Mouse (Mus musculus): ENCODE measurements around the gene Camkmt. TPM values are rescaled to one million over a fixed set of nuclear protein-coding genes. Genes with fewer than 3 reads are reported as not detected.

The Camkmt gene
- total RNA-seq, 2 experiments from 2014 or later: 13.1 to 13.6 TPM

GRCm38 (mm10) chr17:85349331-85349935 is 259.1 kb downstream of the Camkmt start:
- Histone ChIP-seq H3K4me3 (no peak overlapping the region), H3K27ac (no peak overlapping the region)
- TF ChIP-seq CTCF (conservative IDR thresholded peaks at IDR 0.05): no peak
- no peak for DNase-seq (ENCODE audit: low spot score in 2 of 2)

- TF ChIP-seq CTCF (conservative IDR thresholded peaks at IDR 0.05): no peak
- no peak for DNase-seq (ENCODE audit: low spot score in 2 of 2)
- Histone ChIP-seq H3K4me3 (no peak overlapping the region), H3K27ac (no peak overlapping the region)
Measured at GRCm38 (mm10) chr17:85351301-85351700, 260.9 kb downstream of the Camkmt start.

- Histone ChIP-seq H3K4me3 (no peak overlapping the region), H3K27ac (no peak overlapping the region)
- DNase-seq (ENCODE audit: low spot score in 2 of 2): no peak
- TF ChIP-seq CTCF (conservative IDR thresholded peaks at IDR 0.05): peak; percentile 56
Measured at GRCm38 (mm10) chr17:85352731-85353130, 262.4 kb downstream of the Camkmt start.

- TF ChIP-seq CTCF (conservative IDR thresholded peaks at IDR 0.05): no peak
- DNase-seq (ENCODE audit: low spot score in 2 of 2): no peak
- no peak overlapping the region for H3K4me3 ChIP-seq
- H3K27ac ChIP-seq: no peak overlapping the region
Measured at GRCm38 (mm10) chr17:85353191-85353590, 262.8 kb downstream of the Camkmt start.

GRCm38 (mm10) chr17:85353636-85354035 is 263.3 kb downstream of the Camkmt start:
- Histone ChIP-seq H3K27ac (no peak overlapping the region), H3K4me3 (no peak overlapping the region)
- DNase-seq (ENCODE audit: low spot score in 2 of 2): no peak
- TF ChIP-seq CTCF (conservative IDR thresholded peaks at IDR 0.05): no peak

- H3K27ac ChIP-seq: no peak overlapping the region
- no peak overlapping the region for H3K4me3 ChIP-seq
- TF ChIP-seq CTCF (conservative IDR thresholded peaks at IDR 0.05): no peak
- DNase-seq (ENCODE audit: low spot score in 2 of 2): no peak
Measured at GRCm38 (mm10) chr17:85355356-85355755, 265.0 kb downstream of the Camkmt start.

GRCm38 (mm10) chr17:85361006-85361405 is 270.7 kb downstream of the Camkmt start:
- Histone ChIP-seq H3K27ac (no peak overlapping the region), H3K4me3 (no peak overlapping the region)
- TF ChIP-seq CTCF (conservative IDR thresholded peaks at IDR 0.05): no peak
- no peak for DNase-seq (ENCODE audit: low spot score in 2 of 2)

GRCm38 (mm10) chr17:85367319-85367718 is 277.0 kb downstream of the Camkmt start:
- DNase-seq (ENCODE audit: low spot score in 2 of 2): no peak
- TF ChIP-seq CTCF (conservative IDR thresholded peaks at IDR 0.05): no peak
- H3K27ac ChIP-seq: no peak overlapping the region
- no peak overlapping the region for H3K4me3 ChIP-seq

- no peak overlapping the region for H3K4me3 ChIP-seq
- TF ChIP-seq CTCF (conservative IDR thresholded peaks at IDR 0.05): no peak
- no peak overlapping the region for H3K27ac ChIP-seq
- no peak for DNase-seq (ENCODE audit: low spot score in 2 of 2)
Measured at GRCm38 (mm10) chr17:85368776-85369175, 278.4 kb downstream of the Camkmt start.

- DNase-seq (ENCODE audit: low spot score in 2 of 2): no peak
- no peak overlapping the region for H3K27ac ChIP-seq
- TF ChIP-seq CTCF (conservative IDR thresholded peaks at IDR 0.05): no peak
- H3K4me3 ChIP-seq: no peak overlapping the region
Measured at GRCm38 (mm10) chr17:85372076-85372475, 281.7 kb downstream of the Camkmt start.

- DNase-seq (ENCODE audit: low spot score in 2 of 2): no peak
- Histone ChIP-seq H3K4me3 (no peak overlapping the region), H3K27ac (no peak overlapping the region)
- TF ChIP-seq CTCF (conservative IDR thresholded peaks at IDR 0.05): no peak
Measured at GRCm38 (mm10) chr17:85372523-85372922, 282.2 kb downstream of the Camkmt start.

- Histone ChIP-seq H3K27ac (no peak overlapping the region), H3K4me3 (no peak overlapping the region)
- no peak for TF ChIP-seq CTCF (conservative IDR thresholded peaks at IDR 0.05)
- DNase-seq (ENCODE audit: low spot score in 2 of 2): no peak
Measured at GRCm38 (mm10) chr17:85374100-85374833, 283.9 kb downstream of the Camkmt start.

- no peak overlapping the region for H3K27ac ChIP-seq
- no peak for DNase-seq (ENCODE audit: low spot score in 2 of 2)
- no peak for TF ChIP-seq CTCF (conservative IDR thresholded peaks at IDR 0.05)
- no peak overlapping the region for H3K4me3 ChIP-seq
Measured at GRCm38 (mm10) chr17:85374834-85375176, 284.5 kb downstream of the Camkmt start.

GRCm38 (mm10) chr17:85375523-85375922 is 285.2 kb downstream of the Camkmt start:
- DNase-seq (ENCODE audit: low spot score in 2 of 2): peak in 1 of 2 experiments; percentile 6
- no peak for TF ChIP-seq CTCF (conservative IDR thresholded peaks at IDR 0.05)
- no peak overlapping the region for H3K4me3 ChIP-seq

More at GRCm38 (mm10) chr17:85375523-85375922, 285.2 kb downstream of the Camkmt start:
- no peak overlapping the region for H3K27ac ChIP-seq
